Mouse (Mus musculus) ES-Bruce4 (cell line): ENCODE results near the gene Selenov.

Source experiments
- CTCF ChIP-seq: IDR thresholded peaks from one replicate; pipeline ENCODE4 v1.8.1; 2011; ENCODE audit warnings: low read depth, low read length
- POLR2A ChIP-seq: IDR thresholded peaks from one replicate; pipeline ENCODE4 v1.8.1; 2011; ENCODE audit warnings: low read length; ENCODE audit not compliant: insufficient read depth

DNA sequence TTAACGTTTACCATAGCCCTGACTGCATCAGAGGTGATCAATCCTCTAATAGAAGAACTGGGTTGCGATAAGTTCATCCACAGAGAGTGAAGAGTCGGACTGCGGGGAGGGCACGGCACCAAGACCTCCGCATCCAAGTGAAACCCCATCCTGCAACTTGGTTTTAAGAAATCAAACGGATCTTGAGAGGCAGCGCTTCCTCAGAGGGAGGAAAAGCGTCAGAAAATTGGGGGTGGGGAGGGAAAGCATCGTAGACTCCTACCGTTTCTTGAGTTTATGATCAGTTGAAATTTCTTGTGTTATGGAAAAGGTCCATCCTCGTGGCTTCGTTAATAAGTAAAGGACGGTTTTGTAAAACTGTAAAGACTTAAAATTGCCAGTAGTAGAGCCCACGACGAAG lies 22.4 kb downstream of the Selenov start:
- TF ChIP-seq CTCF (no peak), POLR2A (no peak)
